Mouse (Mus musculus): ENCODE data around the gene Prpf18.

- TF ChIP-seq CTCF (IDR thresholded peaks at IDR 0.05; ENCODE audit: low read depth) (no peak), EP300 (IDR thresholded peaks at IDR 0.05; ENCODE audit: low read depth) (no peak)
Observed at GRCm38 (mm10) chr2:4619893-4620593, 31.9 kb downstream of the Prpf18 start.

All from liver, postnatal 0 days (tissue).